In the genomic region with DNA sequence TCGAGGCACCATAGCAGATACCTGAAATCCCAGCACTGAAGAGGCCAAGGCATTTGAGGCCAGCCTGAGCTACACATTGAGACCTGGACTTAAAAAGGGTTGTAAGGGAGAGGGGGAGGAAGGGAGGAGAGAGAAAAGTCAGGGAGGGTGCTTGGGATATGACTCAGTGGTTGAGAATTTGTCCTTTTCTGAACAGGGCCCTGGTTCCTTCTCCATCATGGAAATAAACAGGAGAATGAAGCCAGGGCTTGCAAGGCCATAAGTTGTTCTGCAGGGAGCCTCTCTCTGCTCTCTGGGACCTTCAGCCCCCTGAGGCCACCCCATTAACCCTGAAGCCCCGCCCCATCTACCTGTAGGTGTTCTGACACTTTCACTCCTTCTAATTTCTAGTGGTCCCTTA, we compare ENCODE assay signal across 33 mouse cellular contexts. TPM values are rescaled to one million over a fixed set of nuclear protein-coding genes. Genes with fewer than 3 reads are reported as not detected.
DNase-seq lines count a peak whose midpoint lies in the region; ATAC-seq lines count a peak whose summit lies in the region.
"Had no signal": no experiment of that assay in that cellular context is flagged by ENCODE, and none has a peak within 500 bp of the region (broad histone marks: within the 10 kb centered on the region; RNA-seq: fewer than 3 reads in every experiment).

No protein-coding gene starts in this region.

- 59% methylated on average over 2 of the region's 2 CpGs for WGBS in forebrain, embryonic 12.5 days

- H3K27ac ChIP-seq in forebrain, embryonic 12.5 days: no peak overlapping the region
- H3K27ac ChIP-seq: embryonic facial prominence, embryonic 10.5 days; embryonic facial prominence, embryonic 13.5 days; gastrocnemius, adult 2 months; heart, embryonic 15.5 days; hindbrain, embryonic 10.5 days; hindbrain, embryonic 13.5 days; intestine, embryonic 15.5 days had no signal

- no peak overlapping the region for H3K4me2 ChIP-seq in forebrain, embryonic 12.5 days
- H3K4me2 ChIP-seq: embryonic facial prominence, embryonic 13.5 days; heart, embryonic 12.5 days; heart, embryonic 15.5 days; hindbrain, embryonic 13.5 days; intestine, embryonic 15.5 days had no signal

- H3K9ac ChIP-seq in forebrain, embryonic 12.5 days: no peak overlapping the region
- H3K9ac ChIP-seq: embryonic facial prominence, embryonic 13.5 days; forebrain, postnatal 0 days; heart, embryonic 12.5 days; heart, embryonic 15.5 days; hindbrain, embryonic 13.5 days; intestine, embryonic 15.5 days had no signal

- no peaks in the 10 kb centered on the region for H3K4me1 ChIP-seq in forebrain, embryonic 12.5 days

- H3K36me3 ChIP-seq in forebrain, embryonic 12.5 days (replicated peaks): no peaks in the 10 kb centered on the region
- H3K36me3 ChIP-seq: embryonic facial prominence, embryonic 10.5 days; embryonic facial prominence, embryonic 13.5 days; G1E; heart, embryonic 12.5 days; heart, embryonic 15.5 days; hindbrain, embryonic 10.5 days; hindbrain, embryonic 13.5 days; intestine, embryonic 15.5 days had no signal

- ATAC-seq in forebrain, embryonic 12.5 days (ENCODE audit: low FRiP score): no peak
- ATAC-seq: activated CD4-positive, CD25-positive, alpha-beta regulatory T cell, adult 4 months; forebrain, embryonic 14.5 days; forebrain, postnatal 0 days; hindbrain, embryonic 16.5 days; intestine, embryonic 15.5 days had no signal

- peak; percentile 47 for DNase-seq in adrenal gland, postnatal 14 days
- DNase-seq in adrenal gland, adult 8-10 months: no peak
- DNase-seq in 3T3-L1 (ENCODE audit: low read depth, low spot score) (peak; percentile 87), NIH3T3 (ENCODE audit: low read depth) (peak; percentile 62)
- no peak for DNase-seq in kidney, adult 8-10 months
- DNase-seq: adrenal gland, postnatal 10 days; B cell, adult 2 months; cerebellum, adult 11-12 months; cerebellum, adult 8-10 months; cerebellum, postnatal 10 days; cerebellum, postnatal 36 days; embryo, embryonic 11 days; forebrain, postnatal 0 days; gastrocnemius, adult 2 months; gastrocnemius, postnatal 14 days; heart, adult 18-20 months; heart, postnatal 10 days; heart, postnatal 36 days; kidney, adult 11 months had no signal

- H3K27me3 ChIP-seq in forebrain, embryonic 12.5 days: peaks cover 61% of the 10 kb centered on the region
- H3K27me3 ChIP-seq: CH12.LX; intestine, embryonic 15.5 days had no signal

- no peak overlapping the region for H3K4me3 ChIP-seq in forebrain, embryonic 12.5 days (replicated peaks)
- H3K4me3 ChIP-seq: embryonic facial prominence, embryonic 10.5 days; embryonic facial prominence, embryonic 13.5 days; erythroblast, embryonic 14.5 days; gastrocnemius, adult 2 months; heart, embryonic 12.5 days; heart, embryonic 15.5 days; hindbrain, embryonic 10.5 days; hindbrain, embryonic 13.5 days; intestine, embryonic 15.5 days had no signal

- no peaks in the 10 kb centered on the region for H3K9me3 ChIP-seq in forebrain, embryonic 12.5 days
- H3K9me3 ChIP-seq: embryonic facial prominence, embryonic 10.5 days; embryonic facial prominence, embryonic 13.5 days; heart, embryonic 15.5 days; hindbrain, embryonic 10.5 days; hindbrain, embryonic 13.5 days; intestine, embryonic 15.5 days had no signal

RNA-seq across cellular contexts. Expression of a gene that starts 23.5 kb away (rescaled TPM):
- total RNA-seq in adrenal gland, postnatal 14 days (2021): 176 and 177 TPM in 2 replicates
- 100 to 1,000 TPM; 299 to 549 (median 400) TPM for total RNA-seq in adrenal gland, adult 8-10 months (2022)
- polyA plus RNA-seq in forebrain, embryonic 12.5 days (2016; fragmentation: Nextera tagmentation; extraction: Ambion mirVana): 1.7 and 2.3 TPM in 2 replicates
- total RNA-seq: CH12.LX had no signal
- polyA plus RNA-seq: activated CD4-positive, CD25-positive, alpha-beta regulatory T cell, adult 4 months; erythroblast, embryonic 14.5 days; G1E had no signal

Comparison
In these comparisons a context has a peak if more than half of its experiments do, and no peak if none do; other contexts are left out.
1. DNase-seq: peak in adrenal gland, postnatal 14 days (single experiment), 3T3-L1 (single experiment) and NIH3T3 (single experiment); none in adrenal gland, adult 8-10 months (single experiment) and kidney, adult 8-10 months (0 of 2).